Comparison of ENCODE assay signal across 30 mouse cellular contexts in genomic region chr5:22196891-22197290, GRCm38 (mm10).
DNase-seq lines count a peak whose midpoint lies in the region; ATAC-seq lines count a peak whose summit lies in the region.
"Had no signal": no experiment of that assay in that cellular context is flagged by ENCODE, and none has a peak within 500 bp of the region (broad histone marks: within the 10 kb centered on the region; RNA-seq: fewer than 3 reads in every experiment).

No protein-coding gene starts in this region.

- no peak overlapping the region for H3K9ac ChIP-seq in forebrain, embryonic 12.5 days
- no peak overlapping the region for H3K9ac ChIP-seq in forebrain, embryonic 15.5 days (replicated peaks)
- H3K9ac ChIP-seq in kidney, embryonic 15.5 days = no peak overlapping the region
- no peak overlapping the region for H3K9ac ChIP-seq in neural tube, embryonic 11.5 days (ENCODE audit: low read length)
- no peak overlapping the region for H3K9ac ChIP-seq in liver, embryonic 11.5 days (ENCODE audit: low read depth, low read length)
- H3K9ac ChIP-seq: embryonic facial prominence, embryonic 15.5 days; forebrain, embryonic 13.5 days; heart, embryonic 15.5 days; limb, embryonic 15.5 days; liver, embryonic 14.5 days; midbrain, embryonic 12.5 days had no signal

- no peaks in the 10 kb centered on the region for H3K36me3 ChIP-seq in forebrain, embryonic 12.5 days (replicated peaks)
- H3K36me3 ChIP-seq in forebrain, embryonic 15.5 days = no peaks in the 10 kb centered on the region
- no peaks in the 10 kb centered on the region for H3K36me3 ChIP-seq in kidney, embryonic 15.5 days
- no peaks in the 10 kb centered on the region for H3K36me3 ChIP-seq in neural tube, embryonic 11.5 days (ENCODE audit: control insufficient read depth, insufficient read depth, low read length)
- no peaks in the 10 kb centered on the region; the same call in 1 of the 2 replicates for H3K36me3 ChIP-seq in liver, embryonic 11.5 days (ENCODE audit: control insufficient read depth, insufficient read depth, low read length)
- H3K36me3 ChIP-seq: embryonic facial prominence, embryonic 10.5 days; embryonic facial prominence, embryonic 15.5 days; G1E; heart, embryonic 15.5 days; limb, embryonic 10.5 days; limb, embryonic 15.5 days; midbrain, embryonic 12.5 days had no signal

- no peak overlapping the region for H3K4me2 ChIP-seq in forebrain, embryonic 12.5 days
- no peak overlapping the region for H3K4me2 ChIP-seq in forebrain, embryonic 15.5 days (replicated peaks)
- no peak overlapping the region for H3K4me2 ChIP-seq in kidney, embryonic 15.5 days
- H3K4me2 ChIP-seq in neural tube, embryonic 11.5 days (ENCODE audit: low read depth) = no peak overlapping the region
- H3K4me2 ChIP-seq in liver, embryonic 11.5 days = no peak overlapping the region
- H3K4me2 ChIP-seq: embryonic facial prominence, embryonic 15.5 days; forebrain, embryonic 13.5 days; heart, embryonic 15.5 days; limb, embryonic 15.5 days; midbrain, embryonic 12.5 days had no signal

- no peaks in the 10 kb centered on the region for H3K27me3 ChIP-seq in forebrain, embryonic 12.5 days
- H3K27me3 ChIP-seq in forebrain, embryonic 15.5 days = no peaks in the 10 kb centered on the region
- no peaks in the 10 kb centered on the region for H3K27me3 ChIP-seq in kidney, embryonic 15.5 days
- H3K27me3 ChIP-seq in neural tube, embryonic 11.5 days (ENCODE audit: control insufficient read depth, insufficient read depth, low read length) = no peaks in the 10 kb centered on the region
- H3K27me3 ChIP-seq in liver, embryonic 11.5 days (replicated peaks; ENCODE audit: control insufficient read depth, insufficient read depth, low read length) = no peaks in the 10 kb centered on the region
- H3K27me3 ChIP-seq: embryonic facial prominence, embryonic 15.5 days; forebrain, embryonic 13.5 days; heart, embryonic 15.5 days; limb, embryonic 15.5 days; midbrain, embryonic 12.5 days had no signal

- peaks cover 7% of the 10 kb centered on the region for H3K4me1 ChIP-seq in forebrain, embryonic 12.5 days
- H3K4me1 ChIP-seq in forebrain, embryonic 15.5 days = 0 out of 2 replicates have a peak, but pooled peaks cover 8% of the 10 kb centered on the region
- H3K4me1 ChIP-seq in kidney, embryonic 15.5 days = peaks cover 16% of the 10 kb centered on the region
- 0 out of 2 replicates have a peak, but pooled peaks cover 3% of the 10 kb centered on the region for H3K4me1 ChIP-seq in neural tube, embryonic 11.5 days (ENCODE audit: control insufficient read depth, insufficient read depth, low read length)
- no peaks in the 10 kb centered on the region; the same call in 1 of the 2 replicates for H3K4me1 ChIP-seq in liver, embryonic 11.5 days (replicated peaks; ENCODE audit: control insufficient read depth, insufficient read depth, low read length)
- H3K4me1 ChIP-seq: embryonic facial prominence, embryonic 10.5 days; embryonic facial prominence, embryonic 15.5 days; limb, embryonic 10.5 days; limb, embryonic 15.5 days had no signal

- ATAC-seq in forebrain, embryonic 12.5 days (ENCODE audit: low FRiP score) = no peak
- no peak for ATAC-seq in forebrain, embryonic 15.5 days (replicated peaks)
- ATAC-seq in kidney, embryonic 15.5 days (replicated peaks; ENCODE audit: low FRiP score) = no peak; the same call in 1 of the 2 replicates
- 0 out of 2 replicates have a peak, but pooled peaks have one; percentile 46 for ATAC-seq in neural tube, embryonic 11.5 days (ENCODE audit: insufficient read depth, low FRiP score, low TSS enrichment)
- no peak for ATAC-seq in liver, embryonic 11.5 days (replicated peaks; ENCODE audit: low FRiP score)
- no peak for ATAC-seq in megakaryocyte-erythroid progenitor cell, adult 5-6 weeks (replicated peaks; ENCODE audit: low FRiP score, low TSS enrichment, poor library complexity, severe bottlenecking)
- ATAC-seq: intestine, postnatal 0 days had no signal

- H3K9me3 ChIP-seq in forebrain, embryonic 12.5 days = no peaks in the 10 kb centered on the region
- H3K9me3 ChIP-seq in forebrain, embryonic 15.5 days = no peaks in the 10 kb centered on the region
- H3K9me3 ChIP-seq in kidney, embryonic 15.5 days (replicated peaks) = no peaks in the 10 kb centered on the region
- H3K9me3 ChIP-seq in neural tube, embryonic 11.5 days (ENCODE audit: control insufficient read depth, low read length) = no peaks in the 10 kb centered on the region
- H3K9me3 ChIP-seq in liver, embryonic 11.5 days (ENCODE audit: control insufficient read depth, low read length) = no peaks in the 10 kb centered on the region
- H3K9me3 ChIP-seq: embryonic facial prominence, embryonic 10.5 days; embryonic facial prominence, embryonic 15.5 days; forebrain, embryonic 13.5 days; G1E; heart, embryonic 15.5 days; limb, embryonic 10.5 days; limb, embryonic 15.5 days; midbrain, embryonic 12.5 days had no signal

- WGBS in forebrain, embryonic 12.5 days = 84% methylated on average over 2 of the region's 2 CpGs
- WGBS in forebrain, embryonic 15.5 days = 89% methylated on average over 2 of the region's 2 CpGs
- WGBS in kidney, embryonic 15.5 days = 58% methylated on average over 2 of the region's 2 CpGs
- WGBS in neural tube, embryonic 11.5 days = 71% methylated on average over 2 of the region's 2 CpGs
- 84% methylated on average over 2 of the region's 2 CpGs for WGBS in liver, embryonic 11.5 days

- H3K4me3 ChIP-seq in forebrain, embryonic 12.5 days (replicated peaks) = no peak overlapping the region
- no peak overlapping the region for H3K4me3 ChIP-seq in forebrain, embryonic 15.5 days
- H3K4me3 ChIP-seq in kidney, embryonic 15.5 days (replicated peaks) = no peak overlapping the region
- no peak overlapping the region for H3K4me3 ChIP-seq in neural tube, embryonic 11.5 days (ENCODE audit: low read depth, low read length)
- H3K4me3 ChIP-seq in liver, embryonic 11.5 days (ENCODE audit: low read depth, low read length) = no peak overlapping the region
- H3K4me3 ChIP-seq: embryonic facial prominence, embryonic 10.5 days; embryonic facial prominence, embryonic 15.5 days; forebrain, embryonic 13.5 days; heart, embryonic 15.5 days; limb, embryonic 10.5 days; limb, embryonic 15.5 days; midbrain, embryonic 12.5 days; myocyte had no signal

- 0 out of 2 replicates have a peak overlapping the region, but pooled peaks have one; percentile 6 for H3K27ac ChIP-seq in forebrain, embryonic 12.5 days
- no peak overlapping the region for H3K27ac ChIP-seq in forebrain, embryonic 15.5 days (replicated peaks)
- peak overlapping the region; percentile 48 for H3K27ac ChIP-seq in kidney, embryonic 15.5 days
- H3K27ac ChIP-seq in neural tube, embryonic 11.5 days (ENCODE audit: low read depth, low read length) = no peak overlapping the region
- H3K27ac ChIP-seq in liver, embryonic 11.5 days (ENCODE audit: low read depth, low read length) = no peak overlapping the region
- H3K27ac ChIP-seq: embryonic facial prominence, embryonic 10.5 days; embryonic facial prominence, embryonic 15.5 days; forebrain, embryonic 13.5 days; heart, embryonic 15.5 days; kidney, postnatal 0 days; limb, embryonic 10.5 days; limb, embryonic 15.5 days; liver, embryonic 14.5 days; midbrain, embryonic 12.5 days; stomach, postnatal 0 days had no signal

- DNase-seq in kidney, adult 9 months = no peak
- DNase-seq in neural tube, embryonic 11.5 days (ENCODE audit: low spot score) = no peak
- no peak for DNase-seq in neural tube, embryonic 10.5 days (ENCODE audit: extremely low spot score, low spot score)
- no peak for DNase-seq in liver, embryonic 11.5 days (ENCODE audit: low spot score)
- DNase-seq: adrenal gland, adult 8-10 months; cerebellum, adult 2 months; gastrocnemius, postnatal 14 days; layer of hippocampus, adult 9-11 months; lung, adult 2 months; lung, postnatal 10 days; right cerebral cortex, postnatal 4 days; thymus, adult 18-20 months; thymus, postnatal 25 days had no signal

Comparison
In these comparisons a context has a peak if more than half of its experiments do, and no peak if none do; other contexts are left out.
1. H3K27ac ChIP-seq: peak in forebrain, embryonic 12.5 days (single experiment) and kidney, embryonic 15.5 days (single experiment); none in forebrain, embryonic 15.5 days (single experiment), neural tube, embryonic 11.5 days (single experiment) and liver, embryonic 11.5 days (single experiment).